Mouse (Mus musculus): Measurements from ENCODE around the gene Ccdc62.
A peak's percentile ranks its signal among the peaks of the same experiment; 100 is the strongest.

Gene Ccdc62

GRCm38 (mm10) chr5:123980521-123981249 lies 50.2 kb downstream of the Ccdc62 start:
- no peak for DNase-seq

- DNase-seq = no peak
These were observed 50.7 kb downstream of the Ccdc62 start for GRCm38 (mm10) chr5:123981250-123981554.

GRCm38 (mm10) chr5:123982838-123983237 lies 52.4 kb downstream of the Ccdc62 start:
- DNase-seq = no peak

- no peak for DNase-seq
These were observed 55.0 kb downstream of the Ccdc62 start for GRCm38 (mm10) chr5:123985434-123985833.

GRCm38 (mm10) chr5:123986925-123987324 lies 56.4 kb downstream of the Ccdc62 start:
- no peak for DNase-seq

GRCm38 (mm10) chr5:123987511-123987910 lies 57.0 kb downstream of the Ccdc62 start:
- DNase-seq = no peak

- DNase-seq = no peak
These were observed 59.7 kb downstream of the Ccdc62 start for GRCm38 (mm10) chr5:123989941-123990885.

GRCm38 (mm10) chr5:123991321-123991720 lies 60.8 kb downstream of the Ccdc62 start:
- DNase-seq = no peak

- DNase-seq = peak; percentile 56
These were observed 61.7 kb downstream of the Ccdc62 start for GRCm38 (mm10) chr5:123992193-123992637.

- DNase-seq = peak; percentile 92
These were observed 62.3 kb downstream of the Ccdc62 start for GRCm38 (mm10) chr5:123992794-123993193.

- no peak for DNase-seq
These were observed 63.0 kb downstream of the Ccdc62 start for GRCm38 (mm10) chr5:123993263-123994036.

- no peak for DNase-seq
These were observed 64.0 kb downstream of the Ccdc62 start for GRCm38 (mm10) chr5:123994468-123994867.

- DNase-seq = no peak
These were observed 64.9 kb downstream of the Ccdc62 start for GRCm38 (mm10) chr5:123995388-123995787.

GRCm38 (mm10) chr5:123996194-123996593 lies 65.7 kb downstream of the Ccdc62 start:
- no peak for DNase-seq

- DNase-seq = no peak
These were observed 66.2 kb downstream of the Ccdc62 start for GRCm38 (mm10) chr5:123996695-123997094.

- no peak for DNase-seq
These were observed 66.8 kb downstream of the Ccdc62 start for GRCm38 (mm10) chr5:123997211-123997751.

GRCm38 (mm10) chr5:123997811-123998210 lies 67.3 kb downstream of the Ccdc62 start:
- DNase-seq = no peak

GRCm38 (mm10) chr5:123998370-123998769 lies 67.9 kb downstream of the Ccdc62 start:
- DNase-seq = no peak

- DNase-seq = peak; percentile 93
These were observed 70.3 kb downstream of the Ccdc62 start for GRCm38 (mm10) chr5:124000824-124001223.

- no peak for DNase-seq
These were observed 70.8 kb downstream of the Ccdc62 start for GRCm38 (mm10) chr5:124001274-124001673.

GRCm38 (mm10) chr5:124002876-124003275 lies 72.4 kb downstream of the Ccdc62 start:
- DNase-seq = peak; percentile 67

GRCm38 (mm10) chr5:124003375-124003774 lies 72.9 kb downstream of the Ccdc62 start:
- no peak for DNase-seq

Data from kidney, adult 18-20 months (tissue).